Mouse (Mus musculus) splenic B cell, adult 2 months (primary cell): ENCODE data around the gene Plppr1.

Experiments
- DNase-seq: peaks from one replicate; pipeline ENCODE4 v3.0.0-alpha.2; 2011; ENCODE audit warnings: low read depth, low spot score
- H3K27me3 ChIP-seq: 2 replicates; pipeline ENCODE4 v1.6.1; 2012; ENCODE audit warnings: mild to moderate bottlenecking, low read length, moderate library complexity, mixed read lengths; ENCODE audit not compliant: control insufficient read depth, poor library complexity, insufficient read depth, severe bottlenecking
- H3K36me3 ChIP-seq: 2 replicates; pipeline ENCODE4 v1.6.1; 2012; ENCODE audit warnings: mild to moderate bottlenecking, low read length, moderate library complexity, mixed read lengths; ENCODE audit not compliant: control insufficient read depth, poor library complexity, insufficient read depth, severe bottlenecking

The Plppr1 gene

GRCm38 (mm10) chr4:49090461-49090860, 31.4 kb downstream of the Plppr1 start:
- DNase-seq = no peak
- no peaks in the 10 kb centered on the region for H3K36me3 ChIP-seq
- H3K27me3 ChIP-seq = no peaks in the 10 kb centered on the region

GRCm38 (mm10) chr4:49099448-49099847, 40.4 kb downstream of the Plppr1 start:
- Histone ChIP-seq H3K36me3 (no peaks in the 10 kb centered on the region), H3K27me3 (no peaks in the 10 kb centered on the region)
- no peak for DNase-seq

DNA sequence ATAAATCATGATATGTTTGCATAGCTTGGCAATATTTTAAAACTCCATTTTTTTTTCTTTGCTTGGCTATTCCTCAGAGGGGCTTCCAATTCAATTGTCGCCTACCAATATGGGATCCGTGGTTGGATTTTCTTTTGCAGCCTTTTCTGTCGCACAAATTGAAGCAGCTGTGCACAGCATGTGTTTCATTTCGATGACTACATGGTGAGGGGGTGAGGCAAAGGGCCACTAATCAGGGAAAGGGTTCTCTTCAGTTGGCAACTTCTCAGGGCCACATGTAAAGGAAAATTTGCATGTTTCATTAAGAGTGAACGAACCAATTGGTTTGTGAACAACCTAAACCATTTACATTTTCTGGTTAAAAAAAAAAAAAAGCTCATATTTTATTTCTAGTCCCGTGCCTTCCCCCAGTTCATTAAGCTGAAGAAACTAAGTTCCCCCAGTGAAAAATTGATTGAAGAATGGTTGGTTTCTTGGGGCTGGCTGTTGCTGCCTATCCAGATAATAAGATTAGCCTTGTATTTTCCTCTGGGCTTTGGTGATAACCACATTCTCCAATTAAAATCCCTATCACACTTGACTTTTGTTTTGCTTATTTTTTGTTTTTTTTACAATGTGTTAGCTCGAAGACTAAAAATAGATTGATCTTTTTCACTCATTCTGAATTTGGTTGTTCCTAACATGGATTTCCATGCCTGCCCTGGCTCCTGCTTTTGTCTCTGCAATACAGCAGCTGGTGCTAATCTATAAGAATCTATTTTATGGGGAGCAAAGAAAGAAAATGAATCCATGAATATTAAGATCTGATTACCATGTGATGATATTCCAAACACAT, 43.1 kb downstream of the Plppr1 start:
- H3K36me3 ChIP-seq = no peaks in the 10 kb centered on the region
- no peaks in the 10 kb centered on the region for H3K27me3 ChIP-seq
- DNase-seq = no peak

DNA sequence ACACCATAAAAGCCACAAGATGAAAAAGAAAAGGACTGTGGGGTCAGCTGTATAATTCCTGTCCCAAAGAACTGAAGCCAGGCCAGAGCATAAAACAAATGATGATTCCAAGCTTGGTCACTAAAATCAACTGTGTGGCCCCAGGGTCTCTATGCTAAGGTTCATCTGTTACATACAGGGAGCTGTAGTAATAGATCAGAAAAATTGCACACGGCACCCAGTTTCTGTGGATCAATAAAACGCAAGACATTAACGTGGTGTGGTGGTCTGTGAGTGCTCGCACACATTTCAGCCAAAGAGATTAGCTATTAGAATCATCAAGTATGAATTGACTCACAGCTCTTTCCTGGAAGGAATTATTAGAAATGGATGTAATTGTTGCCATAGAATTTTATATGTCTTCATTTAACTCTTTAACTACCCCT, 43.7 kb downstream of the Plppr1 start:
- Histone ChIP-seq H3K36me3 (no peaks in the 10 kb centered on the region), H3K27me3 (no peaks in the 10 kb centered on the region)
- DNase-seq = no peak

- H3K36me3 ChIP-seq = no peaks in the 10 kb centered on the region
- no peaks in the 10 kb centered on the region for H3K27me3 ChIP-seq
- no peak for DNase-seq
These were observed 45.8 kb downstream of the Plppr1 start for GRCm38 (mm10) chr4:49104860-49105259.

DNA sequence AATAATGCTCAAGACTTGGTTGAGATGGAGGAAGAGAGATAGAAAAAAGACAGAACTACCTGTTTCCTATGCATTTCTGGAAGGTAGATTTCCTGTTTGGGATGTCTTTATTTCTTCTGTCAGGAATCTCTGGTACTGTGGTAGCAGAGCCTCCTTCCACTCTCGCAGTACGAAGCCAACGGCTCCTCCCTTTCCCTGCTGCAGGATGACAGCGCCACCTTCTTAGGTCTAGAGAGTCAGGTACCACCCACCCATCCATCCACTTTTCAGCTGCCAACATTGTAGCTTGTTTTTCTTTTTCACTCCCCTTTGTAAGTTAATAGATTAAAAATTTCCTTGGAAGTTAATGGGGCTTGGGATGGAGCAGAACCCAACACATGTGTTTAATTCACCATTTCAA, 48.8 kb downstream of the Plppr1 start:
- no peak for DNase-seq
- H3K27me3 ChIP-seq = no peaks in the 10 kb centered on the region
- H3K36me3 ChIP-seq = no peaks in the 10 kb centered on the region

- H3K27me3 ChIP-seq = no peaks in the 10 kb centered on the region
These were observed 49.3 kb downstream of the Plppr1 start for GRCm38 (mm10) chr4:49108371-49108770.

DNA sequence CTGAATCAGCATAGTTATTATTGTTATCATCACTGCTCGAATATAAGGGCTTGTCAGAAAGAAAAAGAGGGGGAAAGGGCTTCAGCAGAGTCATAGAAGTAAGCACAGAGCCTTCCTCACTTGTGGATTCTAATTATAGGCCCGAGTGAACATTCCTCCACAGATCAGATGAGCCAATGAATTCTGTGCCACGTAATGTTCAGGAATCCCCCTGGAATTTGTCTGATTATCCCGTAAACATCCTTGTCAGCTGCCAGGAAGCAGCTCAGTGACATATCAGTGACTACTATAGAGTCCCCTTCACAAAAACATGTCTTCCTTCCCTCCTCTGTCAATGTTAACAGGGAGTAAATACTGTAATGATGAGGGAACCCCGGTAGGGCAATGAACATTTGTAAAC, 50.9 kb downstream of the Plppr1 start:
- DNase-seq = no peak
- Histone ChIP-seq H3K27me3 (no peaks in the 10 kb centered on the region), H3K36me3 (no peaks in the 10 kb centered on the region)

More at GRCm38 (mm10) chr4:49108371-49108770, 49.3 kb downstream of the Plppr1 start:
- no peak for DNase-seq
- H3K36me3 ChIP-seq = no peaks in the 10 kb centered on the region

DNA sequence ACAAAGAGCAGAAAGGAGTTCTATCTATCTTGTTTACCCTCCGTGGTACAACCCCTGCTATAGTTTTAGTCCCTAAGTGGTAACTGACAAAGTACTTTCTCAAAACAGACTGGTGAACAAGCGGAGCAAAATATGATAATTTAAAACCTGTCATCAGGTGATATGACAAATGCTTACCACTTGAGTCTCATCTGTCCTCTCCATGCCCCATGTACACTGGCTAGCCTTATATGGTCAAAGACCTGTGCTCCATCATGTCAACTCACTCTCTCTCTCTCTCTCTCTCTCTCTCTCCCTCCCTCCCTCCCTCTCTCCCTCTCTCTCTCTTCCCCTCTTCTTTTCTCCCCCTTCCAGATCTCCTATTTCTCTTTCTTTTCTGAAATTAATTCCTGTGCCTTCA, 59.8 kb downstream of the Plppr1 start:
- no peak for DNase-seq
- Histone ChIP-seq H3K36me3 (no peaks in the 10 kb centered on the region), H3K27me3 (no peaks in the 10 kb centered on the region)

GRCm38 (mm10) chr4:49144798-49145197, 85.7 kb downstream of the Plppr1 start:
- H3K27me3 ChIP-seq = no peaks in the 10 kb centered on the region
- no peaks in the 10 kb centered on the region for H3K36me3 ChIP-seq
- no peak for DNase-seq

DNA sequence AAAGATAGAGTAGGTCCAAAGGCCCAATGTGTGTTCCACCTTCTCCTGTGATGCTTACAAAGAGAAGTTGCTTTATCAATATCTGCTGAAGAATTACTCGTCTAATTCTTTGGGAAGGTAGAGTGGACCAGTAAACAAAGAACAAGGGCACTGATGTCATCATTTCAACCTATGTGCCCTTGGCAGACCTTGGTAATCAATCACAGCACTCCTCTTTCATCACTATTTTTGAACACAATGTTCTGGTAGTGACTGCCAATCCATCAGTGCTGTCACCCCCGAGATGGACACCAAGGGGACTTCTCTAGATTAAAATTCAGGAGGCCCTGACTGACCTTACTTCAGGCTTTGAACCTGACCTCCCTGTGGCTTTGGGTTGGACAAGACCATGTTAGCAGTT, 89.7 kb downstream of the Plppr1 start:
- DNase-seq = no peak

GRCm38 (mm10) chr4:49149251-49149650, 90.2 kb downstream of the Plppr1 start:
- H3K36me3 ChIP-seq = no peaks in the 10 kb centered on the region
- DNase-seq = no peak
- H3K27me3 ChIP-seq = no peaks in the 10 kb centered on the region

More for the DNA sequence above, 89.7 kb downstream of the Plppr1 start:
- Histone ChIP-seq H3K27me3 (no peaks in the 10 kb centered on the region), H3K36me3 (no peaks in the 10 kb centered on the region)

DNA sequence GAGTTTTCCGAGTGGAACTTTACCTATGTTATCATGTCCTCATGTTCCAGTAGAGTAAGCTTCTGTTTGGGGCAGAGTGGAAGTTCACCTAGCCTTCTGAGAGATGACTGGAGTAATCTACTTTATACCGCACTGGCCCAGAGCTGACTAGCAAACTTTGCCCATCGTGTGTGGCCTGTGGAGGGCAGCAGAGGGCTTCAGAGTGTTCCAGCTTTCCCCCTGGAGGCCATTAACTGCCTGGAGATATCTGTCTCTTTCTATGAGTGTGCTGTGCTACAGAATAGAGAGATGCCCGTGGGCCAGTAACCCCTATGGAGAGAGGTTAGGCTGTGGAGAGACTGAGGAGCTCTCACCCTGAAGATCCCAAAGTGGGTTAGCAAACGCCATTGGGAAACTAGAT, 94.8 kb downstream of the Plppr1 start:
- H3K27me3 ChIP-seq = no peaks in the 10 kb centered on the region
- H3K36me3 ChIP-seq = no peaks in the 10 kb centered on the region
- DNase-seq = peak; percentile 71

GRCm38 (mm10) chr4:49156781-49157180, 97.7 kb downstream of the Plppr1 start:
- no peak for DNase-seq
- H3K27me3 ChIP-seq = no peaks in the 10 kb centered on the region
- no peaks in the 10 kb centered on the region for H3K36me3 ChIP-seq

GRCm38 (mm10) chr4:49163285-49163684, 104.2 kb downstream of the Plppr1 start:
- Histone ChIP-seq H3K27me3 (no peaks in the 10 kb centered on the region), H3K36me3 (no peaks in the 10 kb centered on the region)
- peak; percentile 72 for DNase-seq

DNA sequence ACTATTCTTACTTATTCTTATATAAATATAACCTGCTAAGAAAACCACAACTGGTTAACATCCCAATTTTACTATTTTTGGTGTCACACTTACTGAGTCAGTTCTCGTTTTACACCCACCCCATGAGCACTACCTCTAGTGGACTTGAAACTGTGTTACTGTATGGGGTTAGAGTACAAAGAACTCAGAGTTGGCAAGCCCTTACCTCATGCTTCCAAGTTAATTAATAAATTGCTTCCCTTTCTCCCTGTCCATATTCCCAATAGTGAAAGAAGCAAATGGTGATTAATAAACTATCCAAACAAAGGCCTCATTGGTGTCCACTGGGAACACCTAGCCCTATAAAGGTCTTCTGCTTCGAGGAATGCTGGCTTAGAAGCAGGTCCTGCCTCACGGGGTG, 107.3 kb downstream of the Plppr1 start:
- DNase-seq = no peak
- Histone ChIP-seq H3K27me3 (no peaks in the 10 kb centered on the region), H3K36me3 (no peaks in the 10 kb centered on the region)
